Mouse (Mus musculus) frontal cortex, adult (tissue): ENCODE data around the gene Ccnk.

Source experiments
- ATAC-seq: cut with Nextera tagmentation; 2 replicates; pipeline ENCODE4 v1.9.2; 2017; ENCODE audit warnings: mild to moderate bottlenecking, moderate library complexity, mixed read lengths; ENCODE audit not compliant: low TSS enrichment

Gene Ccnk

GRCm38 (mm10) chr12:108246759-108247500, 67.6 kb downstream of the Ccnk start:
- no peak for ATAC-seq

GRCm38 (mm10) chr12:108249019-108249418, 69.6 kb downstream of the Ccnk start:
- ATAC-seq, result no peak

- no peak for ATAC-seq
These were observed 70.1 kb downstream of the Ccnk start for GRCm38 (mm10) chr12:108249522-108249921.

- no peak for ATAC-seq
These were observed 71.8 kb downstream of the Ccnk start for GRCm38 (mm10) chr12:108251034-108251792.

GRCm38 (mm10) chr12:108251825-108252542, 72.6 kb downstream of the Ccnk start:
- no peak for ATAC-seq
